Mouse (Mus musculus): ENCODE results near the gene Krt87. TPM values are rescaled to one million over a fixed set of nuclear protein-coding genes. Genes with fewer than 3 reads are reported as not detected.

Gene Krt87
- polyA plus RNA-seq, 1 experiment = 0.57 TPM

DNA sequence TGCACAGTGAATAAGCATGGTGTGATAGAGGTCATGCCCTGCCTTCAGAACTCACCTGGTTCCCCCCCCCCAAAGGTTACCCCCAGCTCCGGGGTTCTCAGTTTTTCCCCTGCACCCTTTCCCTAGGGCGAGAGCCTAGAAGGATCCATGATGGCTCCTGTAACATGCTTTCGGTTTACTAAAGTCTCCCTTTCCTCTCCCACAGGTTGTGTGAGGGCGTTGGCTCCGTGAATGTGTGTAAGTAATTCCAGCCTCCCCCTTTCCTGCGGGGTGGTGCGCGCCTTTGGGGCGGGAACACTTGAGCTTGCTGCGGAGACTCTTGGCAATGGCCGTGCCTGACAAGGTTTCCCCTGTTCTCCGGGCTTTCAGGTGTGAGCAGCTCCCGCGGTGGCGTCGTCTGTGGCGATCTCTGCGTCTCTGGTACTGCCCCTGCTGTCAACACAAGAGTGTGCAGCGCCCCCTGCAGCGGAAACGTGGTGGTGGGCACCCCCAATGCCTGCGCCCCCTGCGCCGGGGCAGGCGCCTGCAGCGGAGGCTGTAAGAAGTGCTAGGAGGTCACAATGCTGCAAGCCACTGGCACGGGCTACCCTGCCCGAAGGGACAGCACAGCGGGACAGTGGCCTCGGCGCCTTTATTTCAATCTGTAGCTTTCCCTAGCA lies 40.5 kb upstream of the Krt87 start:
- no peaks in the 10 kb centered on the region for H3K27me3 ChIP-seq (ENCODE audit: control insufficient read depth, insufficient read depth, low read length)
- WGBS = 7% methylated on average over 31 of the region's 31 CpGs
- H3K36me3 ChIP-seq (ENCODE audit: control insufficient read depth, insufficient read depth, low read length) = no peaks in the 10 kb centered on the region
- peaks cover 6% of the 10 kb centered on the region for H3K4me1 ChIP-seq (replicated peaks; ENCODE audit: control insufficient read depth, insufficient read depth, low read length)
- TF ChIP-seq CTCF (IDR thresholded peaks at IDR 0.05; ENCODE audit: borderline replicate concordance, control insufficient read depth, extremely low read depth, insufficient read depth, low read length, poor library complexity) (peak; percentile 79; the same call in 1 of the 2 replicates), POLR2A (IDR thresholded peaks at IDR 0.05; ENCODE audit: control insufficient read depth, extremely low read depth, insufficient read depth, low read length, poor library complexity) (no peak)
- H3K27ac ChIP-seq (ENCODE audit: control insufficient read depth, insufficient read depth, low read length) = no peak overlapping the region
- H3K4me3 ChIP-seq (ENCODE audit: control insufficient read depth, insufficient read depth, low read length) = peak overlapping the region; percentile 15
- peak; percentile 81 for DNase-seq

- 30% methylated on average over 10 of the region's 10 CpGs for WGBS
- Histone ChIP-seq H3K27me3 (ENCODE audit: control insufficient read depth, insufficient read depth, low read length) (no peaks in the 10 kb centered on the region), H3K4me3 (ENCODE audit: control insufficient read depth, insufficient read depth, low read length) (no peak within 1 kb of the TSS), H3K27ac (ENCODE audit: control insufficient read depth, insufficient read depth, low read length) (no peak within 1 kb of the TSS), H3K4me1 (replicated peaks; ENCODE audit: control insufficient read depth, insufficient read depth, low read length) (no peaks in the 10 kb centered on the region), H3K36me3 (ENCODE audit: control insufficient read depth, insufficient read depth, low read length) (no peaks in the 10 kb centered on the region)
- TF ChIP-seq POLR2A (IDR thresholded peaks at IDR 0.05; ENCODE audit: control insufficient read depth, extremely low read depth, insufficient read depth, low read length, poor library complexity) (no peak), CTCF (IDR thresholded peaks at IDR 0.05; ENCODE audit: borderline replicate concordance, control insufficient read depth, extremely low read depth, insufficient read depth, low read length, poor library complexity) (no peak)
- DNase-seq = no peak
Measured at GRCm38 (mm10) chr15:101472952-101473528, 34.4 kb upstream of the Krt87 start, which contains the start of gene Krt86. TSS of gene Krt86 (plus strand) at chr15:101473478.

- Histone ChIP-seq H3K4me1 (replicated peaks; ENCODE audit: control insufficient read depth, insufficient read depth, low read length) (no peaks in the 10 kb centered on the region), H3K36me3 (ENCODE audit: control insufficient read depth, insufficient read depth, low read length) (no peaks in the 10 kb centered on the region), H3K27ac (ENCODE audit: control insufficient read depth, insufficient read depth, low read length) (no peak overlapping the region), H3K27me3 (ENCODE audit: control insufficient read depth, insufficient read depth, low read length) (no peaks in the 10 kb centered on the region), H3K4me3 (ENCODE audit: control insufficient read depth, insufficient read depth, low read length) (no peak overlapping the region)
- no peak for DNase-seq
- TF ChIP-seq CTCF (IDR thresholded peaks at IDR 0.05; ENCODE audit: borderline replicate concordance, control insufficient read depth, extremely low read depth, insufficient read depth, low read length, poor library complexity) (no peak), POLR2A (IDR thresholded peaks at IDR 0.05; ENCODE audit: control insufficient read depth, extremely low read depth, insufficient read depth, low read length, poor library complexity) (no peak)
- 56% methylated on average over 4 of the region's 4 CpGs for WGBS
Measured at GRCm38 (mm10) chr15:101469093-101469492, 30.5 kb upstream of the Krt87 start.

- Histone ChIP-seq H3K27ac (ENCODE audit: control insufficient read depth, insufficient read depth, low read length) (no peak within 1 kb of the TSS), H3K4me3 (ENCODE audit: control insufficient read depth, insufficient read depth, low read length) (no peak within 1 kb of the TSS), H3K27me3 (ENCODE audit: control insufficient read depth, insufficient read depth, low read length) (no peaks in the 10 kb centered on the region), H3K36me3 (ENCODE audit: control insufficient read depth, insufficient read depth, low read length) (no peaks in the 10 kb centered on the region), H3K4me1 (replicated peaks; ENCODE audit: control insufficient read depth, insufficient read depth, low read length) (no peaks in the 10 kb centered on the region)
- TF ChIP-seq POLR2A (IDR thresholded peaks at IDR 0.05; ENCODE audit: control insufficient read depth, extremely low read depth, insufficient read depth, low read length, poor library complexity) = no peak
- TF ChIP-seq CTCF (IDR thresholded peaks at IDR 0.05; ENCODE audit: borderline replicate concordance, control insufficient read depth, extremely low read depth, insufficient read depth, low read length, poor library complexity) = no peak
- DNase-seq = no peak
- 85% methylated on average over 13 of the region's 13 CpGs for WGBS
Measured at GRCm38 (mm10) chr15:101463651-101464050, 25.0 kb upstream of the Krt87 start, which contains the start of gene Krt81. TSS of gene Krt81 (minus strand) at chr15:101463751.

DNA sequence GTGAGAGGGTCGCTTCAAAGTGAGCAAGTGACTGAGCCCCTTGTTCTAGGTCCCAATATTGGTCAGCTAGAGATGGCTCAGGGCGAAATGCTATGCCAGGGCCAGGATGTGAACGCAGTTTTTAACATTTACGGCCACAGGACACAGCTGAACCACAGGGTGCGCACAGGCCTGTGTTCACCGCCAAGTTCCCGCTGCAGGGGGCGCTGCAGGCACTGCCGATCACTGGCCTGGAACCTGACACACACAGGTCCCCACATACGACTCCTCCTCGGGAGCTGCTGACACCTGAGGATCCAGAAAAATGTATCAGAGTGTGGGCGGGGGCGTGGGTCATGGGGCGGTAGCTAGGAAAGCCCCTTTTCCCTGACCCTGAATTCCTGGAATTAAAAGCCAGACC lies 20.7 kb upstream of the Krt87 start:
- Histone ChIP-seq H3K4me3 (ENCODE audit: control insufficient read depth, insufficient read depth, low read length) (no peak overlapping the region), H3K27me3 (ENCODE audit: control insufficient read depth, insufficient read depth, low read length) (no peaks in the 10 kb centered on the region), H3K4me1 (replicated peaks; ENCODE audit: control insufficient read depth, insufficient read depth, low read length) (no peaks in the 10 kb centered on the region), H3K27ac (ENCODE audit: control insufficient read depth, insufficient read depth, low read length) (no peak overlapping the region), H3K36me3 (ENCODE audit: control insufficient read depth, insufficient read depth, low read length) (no peaks in the 10 kb centered on the region)
- DNase-seq = peak; percentile 24
- TF ChIP-seq POLR2A (IDR thresholded peaks at IDR 0.05; ENCODE audit: control insufficient read depth, extremely low read depth, insufficient read depth, low read length, poor library complexity) (no peak), CTCF (IDR thresholded peaks at IDR 0.05; ENCODE audit: borderline replicate concordance, control insufficient read depth, extremely low read depth, insufficient read depth, low read length, poor library complexity) (no peak)
- WGBS = 83% methylated on average over 14 of the region's 14 CpGs

DNA sequence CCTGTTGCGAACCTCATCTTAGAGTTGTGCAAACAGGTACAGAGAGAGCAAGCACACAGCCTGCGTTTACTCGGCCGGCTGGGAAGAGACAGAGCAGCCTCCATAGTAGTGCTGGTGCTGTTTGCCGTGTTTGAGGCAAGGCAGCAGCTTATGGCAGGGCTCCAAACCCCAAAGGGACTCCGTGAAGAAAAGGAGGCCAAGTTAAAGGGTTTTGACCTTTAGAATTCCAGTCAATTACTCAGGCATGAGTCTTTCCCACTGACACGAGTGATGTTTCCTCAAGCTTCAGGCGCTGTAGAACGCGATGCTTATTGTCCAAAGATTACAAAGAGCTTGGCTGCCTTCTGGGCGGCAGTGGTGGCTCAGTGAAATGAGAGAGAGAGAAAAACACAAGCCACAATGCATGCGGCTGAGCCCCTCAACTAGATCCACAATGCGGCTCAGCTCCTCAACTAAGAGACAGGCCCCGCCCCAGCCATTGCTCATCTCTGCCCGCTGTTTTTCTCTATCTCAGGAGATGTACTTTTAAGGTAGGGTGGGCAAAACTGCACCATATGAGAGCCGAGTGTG lies 19.8 kb upstream of the Krt87 start:
- Histone ChIP-seq H3K27ac (ENCODE audit: control insufficient read depth, insufficient read depth, low read length) (no peak overlapping the region), H3K27me3 (ENCODE audit: control insufficient read depth, insufficient read depth, low read length) (no peaks in the 10 kb centered on the region), H3K36me3 (ENCODE audit: control insufficient read depth, insufficient read depth, low read length) (no peaks in the 10 kb centered on the region), H3K4me1 (replicated peaks; ENCODE audit: control insufficient read depth, insufficient read depth, low read length) (no peaks in the 10 kb centered on the region), H3K4me3 (ENCODE audit: control insufficient read depth, insufficient read depth, low read length) (no peak overlapping the region)
- no peak for DNase-seq
- 84% methylated on average over 16 of the region's 16 CpGs for WGBS
- TF ChIP-seq CTCF (IDR thresholded peaks at IDR 0.05; ENCODE audit: borderline replicate concordance, control insufficient read depth, extremely low read depth, insufficient read depth, low read length, poor library complexity) (no peak), POLR2A (IDR thresholded peaks at IDR 0.05; ENCODE audit: control insufficient read depth, extremely low read depth, insufficient read depth, low read length, poor library complexity) (no peak)
